Mouse (Mus musculus) liver, embryonic 13.5 days (tissue): Measurements from ENCODE around the gene Rasal2. TPM values are rescaled to one million over a fixed set of nuclear protein-coding genes. Genes with fewer than 3 reads are reported as not detected.

Source experiments
- ATAC-seq: fragments of 200-750 bp; cut with Nextera tagmentation; 2 replicates; pipeline ENCODE4 v1.8.0; 2017; ENCODE audit warnings: low read depth, mild to moderate bottlenecking, moderate number of reproducible peaks, moderate library complexity
- DNase-seq: peaks from one replicate; pipeline ENCODE4 v3.0.0; 2022
- H3K27ac ChIP-seq: fragments of 300-500 bp; sonication (generic); 2 replicates; pipeline ENCODE4 v1.5.1; 2015; ENCODE audit warnings: moderate library complexity, mild to moderate bottlenecking, inconsistent platforms
- H3K27me3 ChIP-seq: fragments of 300-500 bp; sonication (generic); 2 replicates; pipeline ENCODE4 v1.6.1; 2015; ENCODE audit warnings: mild to moderate bottlenecking, inconsistent platforms
- H3K36me3 ChIP-seq: fragments of 300-500 bp; sonication (generic); 2 replicates; pipeline ENCODE4 v1.6.1; 2015; ENCODE audit warnings: mild to moderate bottlenecking, inconsistent platforms
- H3K4me1 ChIP-seq: fragments of 300-500 bp; sonication (generic); replicated peaks from 2 replicates; pipeline ENCODE4 v1.6.1; 2015; ENCODE audit warnings: inconsistent platforms
- H3K4me2 ChIP-seq: fragments of 300-500 bp; sonication (generic); 2 replicates; pipeline ENCODE4 v1.6.1; 2015; ENCODE audit warnings: inconsistent platforms, mild to moderate bottlenecking, moderate library complexity
- H3K4me3 ChIP-seq: fragments of 300-500 bp; sonication (generic); replicated peaks from 2 replicates; pipeline ENCODE4 v1.5.1; 2015; ENCODE audit warnings: mild to moderate bottlenecking, inconsistent platforms
- H3K9ac ChIP-seq: fragments of 300-500 bp; sonication (generic); 2 replicates; pipeline ENCODE4 v1.6.1; 2015; ENCODE audit warnings: mild to moderate bottlenecking, inconsistent platforms
- H3K9me3 ChIP-seq: fragments of 300-500 bp; sonication (generic); replicated peaks from 2 replicates; pipeline ENCODE4 v1.6.1; 2016; ENCODE audit warnings: inconsistent platforms
- WGBS: fragments of 180-500 bp; shearing (Covaris S2); methylation state at CpG from one replicate; pipeline ENCODE4 v1.1.7; 2015; ENCODE audit not compliant: insufficient replicate concordance; 5-methylcytosine and 5-hydroxymethylcytosine counted together
- polyA plus RNA-seq: library from polyadenylated mRNA; unstranded; fragments of >200 nt; fragmentation: Nextera tagmentation; extraction: Ambion mirVana; gene quantifications from 2 replicates; pipeline ENCODE4 v1.2.1, GENCODE M21; 2015

The Rasal2 gene
- 0.95 and 1.5 TPM in 2 replicates for polyA plus RNA-seq

- H3K9ac ChIP-seq = peak within 1 kb of the TSS; percentile 82
- ATAC-seq = peak; percentile 97
- no peaks in the 10 kb centered on the region for H3K9me3 ChIP-seq
- H3K27ac ChIP-seq = peak within 1 kb of the TSS; percentile 65; the same call in 1 of the 2 replicates
- H3K36me3 ChIP-seq = no peaks in the 10 kb centered on the region
- 1% methylated on average over 62 of the region's 62 CpGs for WGBS
- peak; percentile 85 for DNase-seq
- peak within 1 kb of the TSS; percentile 83 for H3K4me3 ChIP-seq
- H3K4me1 ChIP-seq = peaks cover 21% of the 10 kb centered on the region
- peaks cover 8% of the 10 kb centered on the region; the same call in 1 of the 2 replicates for H3K27me3 ChIP-seq
- peak within 1 kb of the TSS; percentile 94 for H3K4me2 ChIP-seq
Measured at GRCm38 (mm10) chr1:157412454-157413369, at the start of gene Rasal2. Rasal2 (minus strand) TSS chr1:157412595.

- Histone ChIP-seq H3K36me3 (no peaks in the 10 kb centered on the region), H3K4me1 (peaks cover 12% of the 10 kb centered on the region), H3K27me3 (no peaks in the 10 kb centered on the region), H3K4me2 (no peak overlapping the region), H3K4me3 (no peak overlapping the region), H3K9me3 (no peaks in the 10 kb centered on the region), H3K9ac (no peak overlapping the region), H3K27ac (no peak overlapping the region)
- 86% methylated on average over 5 of the region's 5 CpGs for WGBS
- no peak for ATAC-seq
- no peak for DNase-seq
Measured at GRCm38 (mm10) chr1:157461276-157461675, 48.9 kb upstream of the Rasal2 start.

- Histone ChIP-seq H3K27ac (no peak overlapping the region), H3K27me3 (no peaks in the 10 kb centered on the region), H3K4me1 (peaks cover 12% of the 10 kb centered on the region), H3K4me3 (no peak overlapping the region), H3K9ac (no peak overlapping the region), H3K9me3 (no peaks in the 10 kb centered on the region), H3K4me2 (no peak overlapping the region), H3K36me3 (no peaks in the 10 kb centered on the region)
- ATAC-seq (no peak), DNase-seq (no peak)
- WGBS = 73% methylated on average over 5 of the region's 5 CpGs
Measured at GRCm38 (mm10) chr1:157459904-157460303, 47.5 kb upstream of the Rasal2 start.

GRCm38 (mm10) chr1:157458421-157459208 lies 46.2 kb upstream of the Rasal2 start, which contains the start of gene Cryzl2:
Cryzl2 (plus strand) TSS chr1:157458577.
- Histone ChIP-seq H3K27ac (no peak within 1 kb of the TSS), H3K4me1 (peaks cover 12% of the 10 kb centered on the region), H3K9me3 (no peaks in the 10 kb centered on the region), H3K27me3 (no peaks in the 10 kb centered on the region), H3K9ac (peak within 1 kb of the TSS; percentile 47), H3K4me3 (peak within 1 kb of the TSS; percentile 55), H3K4me2 (peak within 1 kb of the TSS; percentile 69), H3K36me3 (no peaks in the 10 kb centered on the region)
- 12% methylated on average over 27 of the region's 29 CpGs for whole genome bisulfite sequencing
- DNase-seq (peak; percentile 76), ATAC-seq (peak; percentile 92)

- Histone ChIP-seq H3K4me3 (no peak overlapping the region), H3K4me1 (peaks cover 12% of the 10 kb centered on the region), H3K27ac (no peak overlapping the region), H3K9ac (no peak overlapping the region), H3K36me3 (no peaks in the 10 kb centered on the region), H3K4me2 (peak overlapping the region; percentile 69), H3K9me3 (no peaks in the 10 kb centered on the region), H3K27me3 (no peaks in the 10 kb centered on the region)
- DNase-seq (no peak), ATAC-seq (no peak)
- WGBS = 80% methylated on average over 3 of the region's 3 CpGs
Measured at GRCm38 (mm10) chr1:157457789-157458188, 45.4 kb upstream of the Rasal2 start.

- Histone ChIP-seq H3K27me3 (no peaks in the 10 kb centered on the region), H3K4me1 (peaks cover 18% of the 10 kb centered on the region), H3K9me3 (no peaks in the 10 kb centered on the region), H3K27ac (no peak overlapping the region), H3K36me3 (no peaks in the 10 kb centered on the region), H3K4me3 (no peak overlapping the region), H3K4me2 (no peak overlapping the region), H3K9ac (no peak overlapping the region)
- no peak for ATAC-seq
- whole genome bisulfite sequencing = 67% methylated on average over 6 of the region's 6 CpGs
- DNase-seq = no peak
Measured at GRCm38 (mm10) chr1:157454876-157455275, 42.5 kb upstream of the Rasal2 start.

GRCm38 (mm10) chr1:157452759-157453549 lies 40.6 kb upstream of the Rasal2 start:
- Histone ChIP-seq H3K27me3 (no peaks in the 10 kb centered on the region), H3K4me2 (no peak overlapping the region), H3K27ac (no peak overlapping the region), H3K4me1 (peaks cover 11% of the 10 kb centered on the region), H3K9ac (no peak overlapping the region), H3K4me3 (no peak overlapping the region), H3K9me3 (no peaks in the 10 kb centered on the region), H3K36me3 (no peaks in the 10 kb centered on the region)
- ATAC-seq (no peak), DNase-seq (no peak)
- WGBS = 71% methylated on average over 5 of the region's 5 CpGs

GRCm38 (mm10) chr1:157452284-157452683 lies 39.9 kb upstream of the Rasal2 start:
- Histone ChIP-seq H3K9me3 (no peaks in the 10 kb centered on the region), H3K9ac (no peak overlapping the region), H3K36me3 (no peaks in the 10 kb centered on the region), H3K27me3 (no peaks in the 10 kb centered on the region), H3K4me3 (no peak overlapping the region), H3K4me2 (no peak overlapping the region), H3K4me1 (peaks cover 11% of the 10 kb centered on the region), H3K27ac (no peak overlapping the region)
- DNase-seq = no peak
- ATAC-seq = no peak
- WGBS = 66% methylated on average over 3 of the region's 3 CpGs

- Histone ChIP-seq H3K36me3 (no peaks in the 10 kb centered on the region), H3K27me3 (no peaks in the 10 kb centered on the region), H3K4me3 (peak overlapping the region; percentile 26), H3K4me1 (peaks cover 11% of the 10 kb centered on the region), H3K4me2 (peak overlapping the region; percentile 53), H3K9me3 (no peaks in the 10 kb centered on the region), H3K27ac (no peak overlapping the region), H3K9ac (no peak overlapping the region)
- ATAC-seq (peak; percentile 57), DNase-seq (no peak)
- 7% methylated on average over 21 of the region's 21 CpGs for WGBS
Measured at GRCm38 (mm10) chr1:157449981-157450636, 37.7 kb upstream of the Rasal2 start.

- no peak for DNase-seq
- Histone ChIP-seq H3K27ac (no peak overlapping the region), H3K9me3 (no peaks in the 10 kb centered on the region), H3K4me3 (peak overlapping the region; percentile 26), H3K36me3 (no peaks in the 10 kb centered on the region), H3K27me3 (no peaks in the 10 kb centered on the region), H3K4me1 (peaks cover 13% of the 10 kb centered on the region), H3K9ac (no peak overlapping the region), H3K4me2 (peak overlapping the region; percentile 53)
- WGBS = 14% methylated on average over 10 of the region's 10 CpGs
- ATAC-seq = peak; percentile 26; the same call in 1 of the 2 replicates
Measured at GRCm38 (mm10) chr1:157449532-157449931, 37.1 kb upstream of the Rasal2 start.
